Mouse (Mus musculus): ENCODE results near the gene Gm45808. TPM values are rescaled to one million over a fixed set of nuclear protein-coding genes. Genes with fewer than 3 reads are reported as not detected.

Gm45808 gene
- polyA plus RNA-seq, 1 experiment from 2014 or later: not detected

GRCm38 (mm10) chr7:45456721-45457203 is 29.8 kb downstream of the Gm45808 start:
- H3K27ac ChIP-seq: peak overlapping the region; percentile 96
- 48% methylated on average over 9 of the region's 9 CpGs for WGBS (ENCODE audit: insufficient replicate concordance)
- peaks cover 53% of the 10 kb centered on the region for H3K36me3 ChIP-seq
- peak overlapping the region; percentile 87 for H3K4me3 ChIP-seq
- no peaks in the 10 kb centered on the region for H3K27me3 ChIP-seq (replicated peaks)
- H3K4me1 ChIP-seq: peaks cover 47% of the 10 kb centered on the region
- peak overlapping the region; percentile 93; the same call in 1 of the 2 replicates for H3K9ac ChIP-seq
- ATAC-seq: no peak
- H3K4me2 ChIP-seq: peak overlapping the region; percentile 88
- H3K9me3 ChIP-seq (replicated peaks): no peaks in the 10 kb centered on the region

GRCm38 (mm10) chr7:45455932-45456696 is 30.5 kb downstream of the Gm45808 start:
- no peak overlapping the region for H3K4me3 ChIP-seq
- peak overlapping the region; percentile 96 for H3K27ac ChIP-seq
- H3K4me1 ChIP-seq: peaks cover 47% of the 10 kb centered on the region
- 0 out of 2 replicates have a peak overlapping the region, but pooled peaks have one; percentile 88 for H3K4me2 ChIP-seq
- WGBS (ENCODE audit: insufficient replicate concordance): 77% methylated on average over 13 of the region's 13 CpGs
- peaks cover 50% of the 10 kb centered on the region for H3K36me3 ChIP-seq
- no peak overlapping the region for H3K9ac ChIP-seq
- no peaks in the 10 kb centered on the region for H3K9me3 ChIP-seq (replicated peaks)
- ATAC-seq: no peak
- H3K27me3 ChIP-seq (replicated peaks): no peaks in the 10 kb centered on the region

- ATAC-seq: no peak
- H3K9me3 ChIP-seq (replicated peaks): no peaks in the 10 kb centered on the region
- WGBS (ENCODE audit: insufficient replicate concordance): 89% methylated on average over 15 of the region's 15 CpGs
- H3K4me2 ChIP-seq: no peak overlapping the region
- H3K27ac ChIP-seq: no peak overlapping the region
- H3K9ac ChIP-seq: no peak overlapping the region
- H3K4me3 ChIP-seq: no peak overlapping the region
- H3K36me3 ChIP-seq: peaks cover 46% of the 10 kb centered on the region
- no peaks in the 10 kb centered on the region for H3K27me3 ChIP-seq (replicated peaks)
- H3K4me1 ChIP-seq: peaks cover 38% of the 10 kb centered on the region
Observed at GRCm38 (mm10) chr7:45454971-45455370, 31.6 kb downstream of the Gm45808 start.

GRCm38 (mm10) chr7:45451344-45451982 is 35.1 kb downstream of the Gm45808 start:
- peaks cover 34% of the 10 kb centered on the region for H3K4me1 ChIP-seq
- no peak overlapping the region for H3K4me3 ChIP-seq
- 0 out of 2 replicates have a peak overlapping the region, but pooled peaks have one; percentile 12 for H3K27ac ChIP-seq
- peak; percentile 81 for ATAC-seq
- H3K27me3 ChIP-seq (replicated peaks): no peaks in the 10 kb centered on the region
- H3K9ac ChIP-seq: no peak overlapping the region
- H3K9me3 ChIP-seq (replicated peaks): no peaks in the 10 kb centered on the region
- peak overlapping the region; percentile 20 for H3K4me2 ChIP-seq
- WGBS (ENCODE audit: insufficient replicate concordance): 51% methylated on average over 23 of the region's 23 CpGs
- peaks cover 32% of the 10 kb centered on the region for H3K36me3 ChIP-seq

GRCm38 (mm10) chr7:45449974-45450373 is 36.6 kb downstream of the Gm45808 start:
- H3K4me1 ChIP-seq: peaks cover 30% of the 10 kb centered on the region
- ATAC-seq: no peak
- WGBS (ENCODE audit: insufficient replicate concordance): 72% methylated on average over 1 of the region's 1 CpGs
- no peak overlapping the region for H3K27ac ChIP-seq
- no peak overlapping the region for H3K9ac ChIP-seq
- no peak overlapping the region for H3K4me2 ChIP-seq
- H3K9me3 ChIP-seq (replicated peaks): no peaks in the 10 kb centered on the region
- peaks cover 26% of the 10 kb centered on the region for H3K36me3 ChIP-seq
- H3K27me3 ChIP-seq (replicated peaks): no peaks in the 10 kb centered on the region
- H3K4me3 ChIP-seq: no peak overlapping the region

- WGBS (ENCODE audit: insufficient replicate concordance): 20% methylated on average over 11 of the region's 11 CpGs
- H3K27me3 ChIP-seq (replicated peaks): no peaks in the 10 kb centered on the region
- H3K9me3 ChIP-seq (replicated peaks): no peaks in the 10 kb centered on the region
- peak overlapping the region; percentile 42; the same call in 1 of the 2 replicates for H3K27ac ChIP-seq
- peak overlapping the region; percentile 61 for H3K9ac ChIP-seq
- peaks cover 12% of the 10 kb centered on the region for H3K36me3 ChIP-seq
- H3K4me3 ChIP-seq: peak overlapping the region; percentile 37
- peaks cover 37% of the 10 kb centered on the region for H3K4me1 ChIP-seq
- ATAC-seq: peak; percentile 55
- H3K4me2 ChIP-seq: peak overlapping the region; percentile 64
Observed at GRCm38 (mm10) chr7:45447325-45447990, 39.2 kb downstream of the Gm45808 start.

- H3K9me3 ChIP-seq (replicated peaks): no peaks in the 10 kb centered on the region
- peaks cover 13% of the 10 kb centered on the region for H3K36me3 ChIP-seq
- H3K27me3 ChIP-seq (replicated peaks): no peaks in the 10 kb centered on the region
- H3K4me3 ChIP-seq: no peak overlapping the region
- no peak overlapping the region for H3K4me2 ChIP-seq
- H3K9ac ChIP-seq: no peak overlapping the region
- no peak overlapping the region for H3K27ac ChIP-seq
- peaks cover 32% of the 10 kb centered on the region for H3K4me1 ChIP-seq
- ATAC-seq: no peak
Observed at GRCm38 (mm10) chr7:45446589-45446988, 40.0 kb downstream of the Gm45808 start.

- no peaks in the 10 kb centered on the region for H3K9me3 ChIP-seq (replicated peaks)
- H3K4me1 ChIP-seq: peaks cover 25% of the 10 kb centered on the region
- peaks cover 26% of the 10 kb centered on the region for H3K36me3 ChIP-seq
- H3K4me2 ChIP-seq: no peak overlapping the region
- no peak overlapping the region for H3K27ac ChIP-seq
- no peak for ATAC-seq
- no peak overlapping the region for H3K9ac ChIP-seq
- no peaks in the 10 kb centered on the region for H3K27me3 ChIP-seq (replicated peaks)
- 46% methylated on average over 22 of the region's 22 CpGs for WGBS (ENCODE audit: insufficient replicate concordance)
- no peak overlapping the region for H3K4me3 ChIP-seq
Observed at GRCm38 (mm10) chr7:45443526-45444420, 42.8 kb downstream of the Gm45808 start.

GRCm38 (mm10) chr7:45437521-45438276 is 48.9 kb downstream of the Gm45808 start, which contains the start of gene Ruvbl2:
Gene Ruvbl2 (minus strand): TSS chr7:45438096.
- peaks cover 41% of the 10 kb centered on the region for H3K4me1 ChIP-seq
- no peak within 1 kb of the TSS for H3K27ac ChIP-seq
- H3K4me3 ChIP-seq: no peak within 1 kb of the TSS
- no peak within 1 kb of the TSS for H3K9ac ChIP-seq
- H3K36me3 ChIP-seq: peaks cover 18% of the 10 kb centered on the region
- no peaks in the 10 kb centered on the region for H3K9me3 ChIP-seq (replicated peaks)
- no peak for ATAC-seq
- 39% methylated on average over 19 of the region's 19 CpGs for WGBS (ENCODE audit: insufficient replicate concordance)
- H3K4me2 ChIP-seq: peak within 1 kb of the TSS; percentile 11; the same call in 1 of the 2 replicates
- no peaks in the 10 kb centered on the region for H3K27me3 ChIP-seq (replicated peaks)

GRCm38 (mm10) chr7:45437046-45437445 is 49.6 kb downstream of the Gm45808 start:
- peaks cover 46% of the 10 kb centered on the region for H3K4me1 ChIP-seq
- peaks cover 23% of the 10 kb centered on the region for H3K36me3 ChIP-seq
- no peak overlapping the region for H3K9ac ChIP-seq
- no peaks in the 10 kb centered on the region for H3K27me3 ChIP-seq (replicated peaks)
- no peak for ATAC-seq
- 27% methylated on average over 6 of the region's 6 CpGs for WGBS (ENCODE audit: insufficient replicate concordance)
- H3K4me2 ChIP-seq: no peak overlapping the region
- H3K4me3 ChIP-seq: no peak overlapping the region
- no peak overlapping the region for H3K27ac ChIP-seq
- H3K9me3 ChIP-seq (replicated peaks): no peaks in the 10 kb centered on the region

Measured in liver, embryonic 12.5 days (tissue).